Mouse (Mus musculus) liver, adult 2 months (tissue): ENCODE data around the gene Ldb2. TPM values are rescaled to one million over a fixed set of nuclear protein-coding genes. Genes with fewer than 3 reads are reported as not detected.
A peak's percentile ranks its signal among the peaks of the same experiment; 100 is the strongest.

Source experiments
- DNase-seq: peaks from one replicate; pipeline ENCODE4 v3.0.0-alpha.2; 2011; ENCODE audit warnings: low read depth, low spot score; ENCODE audit errors: extremely low read depth
- H3K27ac ChIP-seq: fragments of 200-500 bp; replicated peaks from 2 replicates; pipeline ENCODE4 v1.5.1; 2012; ENCODE audit warnings: low read depth, mild to moderate bottlenecking, control low read depth, inconsistent platforms, low read length; ENCODE audit not compliant: insufficient read depth
- H3K27me3 ChIP-seq: fragments of 200-500 bp; 2 replicates; pipeline ENCODE4 v1.6.1; 2012; ENCODE audit warnings: mild to moderate bottlenecking, moderate library complexity, low read length, inconsistent platforms; ENCODE audit not compliant: control insufficient read depth, insufficient read depth
- H3K36me3 ChIP-seq: fragments of 200-500 bp; 2 replicates; pipeline ENCODE4 v1.6.1; 2012; ENCODE audit warnings: low read length, inconsistent platforms; ENCODE audit not compliant: control insufficient read depth, insufficient read depth
- H3K4me1 ChIP-seq: fragments of 200-500 bp; 2 replicates; pipeline ENCODE4 v1.6.1; 2011; ENCODE audit warnings: low read length; ENCODE audit not compliant: control insufficient read depth, insufficient read depth
- H3K4me3 ChIP-seq: fragments of 200-500 bp; 2 replicates; pipeline ENCODE4 v1.5.1; 2011; ENCODE audit warnings: low read depth, mild to moderate bottlenecking, control low read depth, low read length, moderate library complexity; ENCODE audit not compliant: insufficient read depth
- H3K79me2 ChIP-seq: fragments of 200-500 bp; 2 replicates; pipeline ENCODE4 v1.6.1; 2012; ENCODE audit warnings: inconsistent platforms, mild to moderate bottlenecking, low read length, moderate library complexity; ENCODE audit not compliant: control insufficient read depth, insufficient read depth
- H3K9ac ChIP-seq: fragments of 200-500 bp; 2 replicates; pipeline ENCODE4 v1.6.1; 2012; ENCODE audit warnings: low read depth, mild to moderate bottlenecking, control low read depth, inconsistent platforms, low read length
- CTCF ChIP-seq: fragments of 200-500 bp; IDR thresholded peaks from 2 replicates; pipeline ENCODE4 v1.5.1; 2011; ENCODE audit warnings: low read depth, low read length, control low read depth
- POLR2A ChIP-seq: fragments of 200-500 bp; IDR thresholded peaks from 2 replicates; pipeline ENCODE4 v1.6.1; 2011; ENCODE audit warnings: low read length, control low read depth; ENCODE audit not compliant: insufficient read depth; ENCODE audit errors: extremely low read depth
- WGBS: fragments of 180-500 bp; shearing (Covaris S2); methylation state at CpG from one replicate; pipeline ENCODE4 v1.1.7; 2018; 5-methylcytosine and 5-hydroxymethylcytosine counted together
- polyA plus RNA-seq: library from polyadenylated mRNA; depleted of rRNA; stranded (reverse); fragments of >200 nt; gene quantifications from 2 replicates; pipeline ENCODE4 v1.2.3, GENCODE M21; 2012
- total RNA-seq: library from RNA; depleted of rRNA; stranded (reverse); fragments of >200 nt; gene quantifications from 2 replicates; pipeline ENCODE4 v1.2.3, GENCODE M21; 2014

Ldb2 gene
- total and polyA plus RNA-seq, 2 experiments, result 5.6 to 6.4 TPM

DNA sequence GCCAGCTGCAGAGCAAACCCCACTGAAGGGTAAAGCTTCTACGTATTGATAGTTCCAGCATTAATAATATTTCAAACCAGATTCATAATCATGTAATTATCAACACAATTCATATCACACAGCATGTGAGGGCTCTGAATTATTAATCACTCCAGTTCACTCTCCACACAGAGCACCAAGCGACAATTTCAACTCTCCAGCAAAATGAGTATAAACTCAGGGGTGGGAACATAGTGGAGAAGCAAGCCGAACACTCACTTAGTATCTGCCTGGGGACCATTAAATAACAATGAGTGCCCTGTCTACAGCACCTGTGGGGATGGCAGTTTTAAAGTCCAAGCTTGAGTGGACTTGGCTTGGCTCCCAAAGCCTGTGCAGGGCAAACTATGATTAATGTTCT, 302.6 kb downstream of the Ldb2 start:
- no peaks in the 10 kb centered on the region for H3K79me2 ChIP-seq
- H3K36me3 ChIP-seq, result no peaks in the 10 kb centered on the region
- DNase-seq, result no peak
- H3K4me3 ChIP-seq, result no peak overlapping the region
- H3K27me3 ChIP-seq, result no peaks in the 10 kb centered on the region
- H3K27ac ChIP-seq, result no peak overlapping the region
- no peaks in the 10 kb centered on the region for H3K4me1 ChIP-seq
- TF ChIP-seq CTCF, result no peak
- no peak for TF ChIP-seq POLR2A
- WGBS, result 95% methylated on average over 3 of the region's 3 CpGs
- H3K9ac ChIP-seq, result no peak overlapping the region

DNA sequence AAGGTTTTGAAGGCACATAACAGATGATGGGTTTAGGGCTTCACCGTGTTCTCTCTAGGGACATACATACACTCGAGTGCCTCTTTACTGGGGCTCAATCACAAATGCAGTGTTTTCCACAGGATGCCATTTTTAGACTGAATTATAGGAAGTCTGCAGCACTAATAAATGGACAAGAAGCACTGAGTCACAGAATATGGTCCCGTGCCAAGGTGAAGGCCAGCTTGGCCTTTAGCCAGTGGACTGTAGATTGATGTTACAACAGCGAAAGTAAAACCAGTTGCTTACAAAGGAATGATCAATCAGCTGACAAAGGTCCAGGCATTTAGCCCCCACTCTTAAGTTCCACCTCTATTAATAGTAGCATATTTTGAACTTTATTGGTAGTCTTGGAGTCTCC, 304.4 kb downstream of the Ldb2 start:
- TF ChIP-seq POLR2A (no peak), CTCF (no peak)

DNA sequence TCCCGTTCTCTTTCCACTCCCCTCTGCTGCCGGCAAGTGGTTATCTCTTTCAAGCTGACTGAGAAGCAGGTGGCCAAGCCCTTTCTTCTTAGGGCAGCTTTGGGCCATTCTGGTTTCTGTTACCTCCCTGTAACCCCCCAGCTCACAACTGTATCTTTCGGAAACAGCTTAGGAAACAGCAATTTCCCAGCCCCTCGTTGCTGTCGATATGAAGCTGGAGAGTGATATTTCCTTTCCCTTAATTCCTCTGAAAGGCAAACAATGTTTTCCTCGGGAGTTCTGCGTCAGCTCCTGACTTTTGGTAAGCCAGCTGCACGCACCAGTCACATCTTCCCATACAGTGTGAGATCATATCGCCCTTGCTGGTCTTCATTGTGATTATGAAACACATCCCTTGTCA, 305.3 kb downstream of the Ldb2 start:
- no peaks in the 10 kb centered on the region for H3K4me1 ChIP-seq
- no peak for TF ChIP-seq CTCF
- no peak for TF ChIP-seq POLR2A
- DNase-seq, result peak; percentile 5
- no peaks in the 10 kb centered on the region for H3K79me2 ChIP-seq
- H3K36me3 ChIP-seq, result no peaks in the 10 kb centered on the region
- WGBS, result 39% methylated on average over 9 of the region's 9 CpGs
- H3K4me3 ChIP-seq, result no peak overlapping the region
- no peaks in the 10 kb centered on the region for H3K27me3 ChIP-seq
- peak overlapping the region; percentile 76 for H3K27ac ChIP-seq
- no peak overlapping the region for H3K9ac ChIP-seq

More for the DNA sequence above, 304.4 kb downstream of the Ldb2 start:
- Histone ChIP-seq H3K36me3 (no peaks in the 10 kb centered on the region), H3K4me1 (no peaks in the 10 kb centered on the region), H3K9ac (no peak overlapping the region), H3K79me2 (no peaks in the 10 kb centered on the region), H3K27ac (no peak overlapping the region), H3K4me3 (no peak overlapping the region), H3K27me3 (no peaks in the 10 kb centered on the region)
- peak; percentile 35 for DNase-seq
- WGBS, result 44% methylated on average over 4 of the region's 4 CpGs

DNA sequence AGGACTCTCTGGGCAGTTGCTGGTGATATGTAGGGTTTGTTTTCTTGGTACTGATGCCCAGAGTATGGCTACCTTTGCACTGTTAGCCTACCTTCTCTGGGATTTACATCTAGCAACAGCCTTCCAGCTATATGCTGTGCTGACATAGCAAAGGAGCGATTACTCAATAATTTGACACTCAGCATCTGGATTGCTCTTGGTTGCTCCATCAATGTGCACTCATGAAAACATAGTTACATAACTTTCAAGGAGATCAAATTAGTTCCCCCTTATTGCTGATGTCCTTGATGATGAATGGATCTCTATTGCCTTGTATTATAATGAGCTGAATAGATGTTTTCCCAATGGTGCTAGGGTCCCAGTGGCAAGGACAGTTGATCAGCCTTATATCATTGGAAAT, 308.0 kb downstream of the Ldb2 start:
- Histone ChIP-seq H3K9ac (no peak overlapping the region), H3K4me3 (no peak overlapping the region), H3K27ac (no peak overlapping the region), H3K36me3 (no peaks in the 10 kb centered on the region), H3K4me1 (no peaks in the 10 kb centered on the region), H3K27me3 (no peaks in the 10 kb centered on the region), H3K79me2 (no peaks in the 10 kb centered on the region)
- no peak for TF ChIP-seq CTCF
- TF ChIP-seq POLR2A, result no peak
- no peak for DNase-seq
- WGBS, result 80% methylated on average over 1 of the region's 1 CpGs

DNA sequence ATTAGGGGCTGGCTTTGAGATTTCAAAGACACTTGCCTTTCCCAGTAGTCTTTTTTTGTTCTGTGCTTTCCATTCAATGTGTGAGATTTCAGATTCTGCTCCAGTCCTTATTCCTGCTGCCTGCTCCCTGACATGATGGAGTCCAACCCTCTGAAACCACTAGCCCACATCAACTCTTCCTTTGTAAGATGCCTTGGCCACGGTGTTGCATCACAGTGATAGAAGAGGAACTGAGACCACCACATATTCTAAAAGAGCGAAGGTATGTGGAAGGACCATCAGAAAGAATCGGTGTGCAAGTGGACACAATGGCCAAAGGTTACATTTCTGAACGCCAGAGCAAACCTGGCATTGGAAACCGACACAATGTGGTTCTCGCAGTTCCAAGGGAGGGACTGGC, 309.0 kb downstream of the Ldb2 start:
- WGBS, result 87% methylated on average over 6 of the region's 6 CpGs
- no peak for DNase-seq
- H3K4me1 ChIP-seq, result no peaks in the 10 kb centered on the region
- H3K79me2 ChIP-seq, result no peaks in the 10 kb centered on the region
- no peak overlapping the region for H3K4me3 ChIP-seq
- H3K36me3 ChIP-seq, result no peaks in the 10 kb centered on the region
- no peak for TF ChIP-seq POLR2A
- no peak for TF ChIP-seq CTCF
- no peaks in the 10 kb centered on the region for H3K27me3 ChIP-seq
- H3K9ac ChIP-seq, result no peak overlapping the region
- H3K27ac ChIP-seq, result no peak overlapping the region

DNA sequence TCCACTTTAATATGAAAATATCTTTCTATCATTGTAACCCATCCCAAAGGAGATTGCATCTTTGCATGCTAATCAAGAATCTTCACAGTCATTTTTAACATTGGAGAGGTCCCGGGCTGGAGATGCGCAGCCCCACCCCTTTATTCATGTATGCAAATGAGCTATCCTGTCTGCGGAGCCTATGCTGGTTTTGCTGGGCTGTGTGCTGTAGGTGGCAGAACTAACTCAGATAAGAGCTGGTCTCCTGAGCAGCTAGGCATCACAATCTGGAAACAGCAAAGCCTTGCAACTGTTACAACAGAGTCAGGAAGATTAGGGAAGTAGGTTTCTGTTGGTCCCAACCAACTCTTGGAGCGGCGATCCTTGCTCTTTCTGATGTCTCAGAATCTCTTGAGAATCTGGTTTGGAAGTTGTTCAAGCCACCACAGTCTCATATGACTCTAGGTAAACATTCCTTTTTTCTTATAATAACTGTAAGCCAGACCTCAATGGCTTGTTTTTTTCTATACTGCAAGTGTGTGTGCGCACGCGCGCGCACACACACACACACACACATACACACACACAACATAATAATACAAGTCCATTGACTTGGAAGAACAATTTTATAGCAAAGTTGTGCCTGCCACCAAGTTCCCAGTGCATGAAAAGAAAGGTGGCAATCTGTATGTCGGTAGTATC, 315.9 kb downstream of the Ldb2 start:
- Histone ChIP-seq H3K27ac (no peak overlapping the region), H3K9ac (no peak overlapping the region), H3K4me1 (no peaks in the 10 kb centered on the region), H3K27me3 (0 out of 2 replicates have a peak, but pooled peaks cover 4% of the 10 kb centered on the region), H3K79me2 (no peaks in the 10 kb centered on the region), H3K36me3 (no peaks in the 10 kb centered on the region), H3K4me3 (no peak overlapping the region)
- WGBS, result 76% methylated on average over 11 of the region's 11 CpGs
- TF ChIP-seq CTCF, result no peak
- no peak for TF ChIP-seq POLR2A
- DNase-seq, result no peak
